Mouse (Mus musculus): Measurements from ENCODE around the gene Tmppe.

The Tmppe gene

GRCm38 (mm10) chr9:114394677-114395076 is 6.2 kb upstream of the Tmppe start:
- no peak for DNase-seq (ENCODE audit: low spot score)

- no peak for DNase-seq (ENCODE audit: low spot score)
Measured at GRCm38 (mm10) chr9:114395258-114395657, 5.6 kb upstream of the Tmppe start.

- no peak for DNase-seq (ENCODE audit: low spot score)
Measured at GRCm38 (mm10) chr9:114399680-114400079, 1.2 kb upstream of the Tmppe start.

- DNase-seq (ENCODE audit: low spot score): no peak
Measured at GRCm38 (mm10) chr9:114400588-114400948, 337 bp upstream of the Tmppe start.

GRCm38 (mm10) chr9:114401685-114402080 is 778 bp downstream of the Tmppe start:
- peak; percentile 32 for DNase-seq (ENCODE audit: low spot score)

- no peak for DNase-seq (ENCODE audit: low spot score)
Measured at GRCm38 (mm10) chr9:114407676-114408075, 6.8 kb downstream of the Tmppe start.

- no peak for DNase-seq (ENCODE audit: low spot score)
Measured at GRCm38 (mm10) chr9:114410313-114410862, 9.5 kb downstream of the Tmppe start.

GRCm38 (mm10) chr9:114411295-114411694 is 10.4 kb downstream of the Tmppe start:
- no peak for DNase-seq (ENCODE audit: low spot score)

GRCm38 (mm10) chr9:114412406-114412805 is 11.5 kb downstream of the Tmppe start:
- DNase-seq (ENCODE audit: low spot score): no peak

- DNase-seq (ENCODE audit: low spot score): no peak
Measured at GRCm38 (mm10) chr9:114413866-114414265, 13.0 kb downstream of the Tmppe start.

- no peak for DNase-seq (ENCODE audit: low spot score)
Measured at GRCm38 (mm10) chr9:114415701-114416100, 14.8 kb downstream of the Tmppe start.

- DNase-seq (ENCODE audit: low spot score): no peak
Measured at GRCm38 (mm10) chr9:114416646-114417517, 16.0 kb downstream of the Tmppe start.

- no peak for DNase-seq (ENCODE audit: low spot score)
Measured at GRCm38 (mm10) chr9:114418187-114418586, 17.3 kb downstream of the Tmppe start.

- no peak for DNase-seq (ENCODE audit: low spot score)
Measured at GRCm38 (mm10) chr9:114420443-114420842, 19.5 kb downstream of the Tmppe start.

- DNase-seq (ENCODE audit: low spot score): no peak
Measured at GRCm38 (mm10) chr9:114421045-114421444, 20.1 kb downstream of the Tmppe start.

GRCm38 (mm10) chr9:114421797-114422196 is 20.9 kb downstream of the Tmppe start:
- no peak for DNase-seq (ENCODE audit: low spot score)

- DNase-seq (ENCODE audit: low spot score): no peak
Measured at GRCm38 (mm10) chr9:114425576-114425975, 24.7 kb downstream of the Tmppe start.

- no peak for DNase-seq (ENCODE audit: low spot score)
Measured at GRCm38 (mm10) chr9:114426201-114426600, 25.3 kb downstream of the Tmppe start.

- DNase-seq (ENCODE audit: low spot score): no peak
Measured at GRCm38 (mm10) chr9:114427425-114427824, 26.5 kb downstream of the Tmppe start.

- DNase-seq (ENCODE audit: low spot score): no peak
Measured at GRCm38 (mm10) chr9:114428103-114428834, 27.4 kb downstream of the Tmppe start.

- DNase-seq (ENCODE audit: low spot score): no peak
Measured at GRCm38 (mm10) chr9:114435668-114436067, 34.8 kb downstream of the Tmppe start.

GRCm38 (mm10) chr9:114440548-114440947 is 39.6 kb downstream of the Tmppe start:
- DNase-seq (ENCODE audit: low spot score): no peak

- no peak for DNase-seq (ENCODE audit: low spot score)
Measured at GRCm38 (mm10) chr9:114442225-114442624, 41.3 kb downstream of the Tmppe start.

Measured in left cerebral cortex, adult 11 months (tissue).